Mouse (Mus musculus) lung, postnatal 0 days (tissue): ENCODE results near the gene Tm4sf5.

ENCODE experiments used
- CTCF ChIP-seq: IDR thresholded peaks from 2 replicates; pipeline ENCODE4 v1.5.1; 2016; ENCODE audit warnings: antibody characterized with exemption, mild to moderate bottlenecking
- EP300 ChIP-seq: IDR thresholded peaks from 2 replicates; pipeline ENCODE4 v1.6.1; 2016; ENCODE audit warnings: antibody characterized with exemption, mild to moderate bottlenecking, control low read depth

DNA sequence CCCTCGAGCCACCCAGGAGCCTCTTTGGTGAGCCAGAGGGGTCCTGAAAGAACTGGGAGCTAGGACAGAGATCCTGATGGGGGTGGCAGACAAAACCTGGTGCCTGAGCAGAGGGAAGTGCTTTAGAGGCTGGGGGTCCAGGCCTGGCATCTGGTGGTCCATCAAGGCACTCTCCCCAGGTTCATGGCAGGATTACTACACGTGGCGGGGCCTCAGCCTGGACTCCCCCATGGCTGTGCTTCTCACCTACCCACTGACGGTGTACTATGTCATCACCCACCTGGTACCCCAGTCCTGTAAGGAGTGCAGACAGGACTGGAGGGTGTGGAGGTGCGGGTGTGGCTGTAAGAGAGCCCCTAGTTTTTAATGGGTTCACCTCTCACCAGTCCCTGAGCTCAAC lies 41.1 kb upstream of the Tm4sf5 start:
- no peak for TF ChIP-seq CTCF
- TF ChIP-seq EP300: no peak
